Mouse (Mus musculus) midbrain, embryonic 13.5 days (tissue): ENCODE results near the gene Zbtb16. TPM values are rescaled to one million over a fixed set of nuclear protein-coding genes. Genes with fewer than 3 reads are reported as not detected.
A peak's percentile ranks its signal among the peaks of the same experiment; 100 is the strongest.

Experiments
- ATAC-seq: fragments of 200-750 bp; cut with Nextera tagmentation; 2 replicates; pipeline ENCODE4 v1.8.0; 2017; ENCODE audit warnings: mild to moderate bottlenecking, moderate TSS enrichment, moderate library complexity
- H3K27ac ChIP-seq: fragments of 300-500 bp; sonication (generic); 2 replicates; pipeline ENCODE4 v1.5.1; 2015; ENCODE audit warnings: inconsistent platforms, mild to moderate bottlenecking, moderate library complexity
- H3K27me3 ChIP-seq: fragments of 300-500 bp; sonication (generic); 2 replicates; pipeline ENCODE4 v1.6.1; 2015; ENCODE audit warnings: mild to moderate bottlenecking, inconsistent platforms
- H3K36me3 ChIP-seq: fragments of 300-500 bp; sonication (generic); 2 replicates; pipeline ENCODE4 v1.6.1; 2015; ENCODE audit warnings: mild to moderate bottlenecking, inconsistent platforms
- H3K4me1 ChIP-seq: fragments of 300-500 bp; sonication (generic); replicated peaks from 2 replicates; pipeline ENCODE4 v1.6.1; 2015; ENCODE audit warnings: inconsistent platforms
- H3K4me2 ChIP-seq: fragments of 300-500 bp; sonication (generic); replicated peaks from 2 replicates; pipeline ENCODE4 v1.6.1; 2015; ENCODE audit warnings: moderate library complexity, mild to moderate bottlenecking, inconsistent platforms
- H3K4me3 ChIP-seq: fragments of 300-500 bp; sonication (generic); replicated peaks from 2 replicates; pipeline ENCODE4 v1.5.1; 2015; ENCODE audit warnings: mild to moderate bottlenecking, inconsistent platforms
- H3K9ac ChIP-seq: fragments of 300-500 bp; sonication (generic); replicated peaks from 2 replicates; pipeline ENCODE4 v1.6.1; 2015; ENCODE audit warnings: mild to moderate bottlenecking, inconsistent platforms
- H3K9me3 ChIP-seq: fragments of 300-500 bp; sonication (generic); 2 replicates; pipeline ENCODE4 v1.6.1; 2016; ENCODE audit warnings: mild to moderate bottlenecking, inconsistent platforms
- WGBS: fragments of 180-500 bp; shearing (Covaris S2); methylation state at CpG from one replicate; pipeline ENCODE4 v1.1.7; 2015; 5-methylcytosine and 5-hydroxymethylcytosine counted together
- polyA plus RNA-seq: library from polyadenylated mRNA; unstranded; fragments of >200 nt; fragmentation: Nextera tagmentation; extraction: Ambion mirVana; gene quantifications from 2 replicates; pipeline ENCODE4 v1.2.1, GENCODE M21; 2015

Gene Zbtb16
- polyA plus RNA-seq, 1 experiment from 2014 or later, result 6.8 TPM

GRCm38 (mm10) chr9:48796267-48796822, 39.7 kb downstream of the Zbtb16 start:
- Histone ChIP-seq H3K27me3 (no peaks in the 10 kb centered on the region), H3K9me3 (no peaks in the 10 kb centered on the region), H3K36me3 (no peaks in the 10 kb centered on the region), H3K4me3 (no peak overlapping the region), H3K4me1 (peaks cover 44% of the 10 kb centered on the region), H3K27ac (no peak overlapping the region), H3K9ac (0 out of 2 replicates have a peak overlapping the region, but pooled peaks have one; percentile 3), H3K4me2 (no peak overlapping the region)
- WGBS, result 44% methylated on average over 11 of the region's 11 CpGs
- peak; percentile 59; the same call in 1 of the 2 replicates for ATAC-seq

GRCm38 (mm10) chr9:48795740-48796139, 40.3 kb downstream of the Zbtb16 start:
- Histone ChIP-seq H3K4me2 (no peak overlapping the region; the same call in 1 of the 2 replicates), H3K36me3 (no peaks in the 10 kb centered on the region), H3K9ac (no peak overlapping the region), H3K9me3 (no peaks in the 10 kb centered on the region), H3K4me3 (no peak overlapping the region), H3K27ac (no peak overlapping the region), H3K4me1 (peaks cover 46% of the 10 kb centered on the region), H3K27me3 (no peaks in the 10 kb centered on the region)
- 30% methylated on average over 10 of the region's 10 CpGs for WGBS
- no peak for ATAC-seq

- H3K4me1 ChIP-seq, result peaks cover 41% of the 10 kb centered on the region
- no peaks in the 10 kb centered on the region for H3K9me3 ChIP-seq
- no peak overlapping the region for H3K4me2 ChIP-seq
- no peaks in the 10 kb centered on the region for H3K36me3 ChIP-seq
- WGBS, result 10% methylated on average over 8 of the region's 8 CpGs
- H3K27me3 ChIP-seq, result no peaks in the 10 kb centered on the region
- no peak overlapping the region for H3K27ac ChIP-seq
- no peak for ATAC-seq
- no peak overlapping the region for H3K9ac ChIP-seq
- no peak overlapping the region for H3K4me3 ChIP-seq
Measured at GRCm38 (mm10) chr9:48795095-48795494, 40.9 kb downstream of the Zbtb16 start.

- no peaks in the 10 kb centered on the region for H3K9me3 ChIP-seq
- H3K36me3 ChIP-seq, result no peaks in the 10 kb centered on the region
- 54% methylated on average over 2 of the region's 2 CpGs for WGBS
- no peak overlapping the region for H3K4me2 ChIP-seq
- no peaks in the 10 kb centered on the region for H3K27me3 ChIP-seq
- no peak for ATAC-seq
- H3K27ac ChIP-seq, result no peak overlapping the region
- peaks cover 41% of the 10 kb centered on the region for H3K4me1 ChIP-seq
- H3K4me3 ChIP-seq, result no peak overlapping the region
- H3K9ac ChIP-seq, result no peak overlapping the region
Measured at GRCm38 (mm10) chr9:48794463-48794862, 41.6 kb downstream of the Zbtb16 start.

- H3K9me3 ChIP-seq, result no peaks in the 10 kb centered on the region
- H3K4me3 ChIP-seq, result no peak overlapping the region
- H3K9ac ChIP-seq, result no peak overlapping the region
- H3K4me1 ChIP-seq, result peaks cover 38% of the 10 kb centered on the region
- 49% methylated on average over 4 of the region's 4 CpGs for WGBS
- H3K4me2 ChIP-seq, result no peak overlapping the region
- no peak for ATAC-seq
- no peak overlapping the region for H3K27ac ChIP-seq
- H3K27me3 ChIP-seq, result no peaks in the 10 kb centered on the region
- no peaks in the 10 kb centered on the region for H3K36me3 ChIP-seq
Measured at GRCm38 (mm10) chr9:48793638-48794188, 42.3 kb downstream of the Zbtb16 start.

GRCm38 (mm10) chr9:48790575-48790974, 45.4 kb downstream of the Zbtb16 start:
- H3K9me3 ChIP-seq, result no peaks in the 10 kb centered on the region
- peaks cover 28% of the 10 kb centered on the region for H3K4me1 ChIP-seq
- ATAC-seq, result no peak
- no peak overlapping the region for H3K27ac ChIP-seq
- H3K4me2 ChIP-seq, result no peak overlapping the region
- H3K9ac ChIP-seq, result no peak overlapping the region
- H3K27me3 ChIP-seq, result no peaks in the 10 kb centered on the region
- no peaks in the 10 kb centered on the region for H3K36me3 ChIP-seq
- WGBS, result 71% methylated on average over 10 of the region's 10 CpGs
- no peak overlapping the region for H3K4me3 ChIP-seq

- Histone ChIP-seq H3K4me2 (no peak overlapping the region), H3K27ac (no peak overlapping the region), H3K9me3 (no peaks in the 10 kb centered on the region), H3K36me3 (no peaks in the 10 kb centered on the region), H3K27me3 (no peaks in the 10 kb centered on the region), H3K4me1 (peaks cover 16% of the 10 kb centered on the region), H3K9ac (no peak overlapping the region), H3K4me3 (no peak overlapping the region)
- WGBS, result 76% methylated on average over 9 of the region's 9 CpGs
- no peak for ATAC-seq
Measured at GRCm38 (mm10) chr9:48787906-48788410, 48.1 kb downstream of the Zbtb16 start.

GRCm38 (mm10) chr9:48787321-48787720, 48.7 kb downstream of the Zbtb16 start:
- Histone ChIP-seq H3K9me3 (no peaks in the 10 kb centered on the region), H3K27ac (no peak overlapping the region), H3K4me1 (peaks cover 18% of the 10 kb centered on the region), H3K4me2 (no peak overlapping the region), H3K9ac (no peak overlapping the region), H3K4me3 (no peak overlapping the region), H3K27me3 (no peaks in the 10 kb centered on the region), H3K36me3 (no peaks in the 10 kb centered on the region)
- WGBS, result 85% methylated on average over 1 of the region's 1 CpGs
- ATAC-seq, result no peak

GRCm38 (mm10) chr9:48786814-48787213, 49.2 kb downstream of the Zbtb16 start:
- Histone ChIP-seq H3K4me1 (peaks cover 17% of the 10 kb centered on the region), H3K36me3 (no peaks in the 10 kb centered on the region), H3K27ac (no peak overlapping the region), H3K4me2 (no peak overlapping the region), H3K27me3 (no peaks in the 10 kb centered on the region), H3K4me3 (no peak overlapping the region), H3K9me3 (no peaks in the 10 kb centered on the region), H3K9ac (no peak overlapping the region)
- ATAC-seq, result no peak
- 73% methylated on average over 6 of the region's 6 CpGs for WGBS

- H3K27ac ChIP-seq, result no peak overlapping the region
- H3K9ac ChIP-seq, result no peak overlapping the region
- ATAC-seq, result no peak
Measured at GRCm38 (mm10) chr9:48784937-48785336, 51.1 kb downstream of the Zbtb16 start.

GRCm38 (mm10) chr9:48783292-48783691, 52.7 kb downstream of the Zbtb16 start:
- Histone ChIP-seq H3K9ac (no peak overlapping the region), H3K4me2 (no peak overlapping the region), H3K4me3 (no peak overlapping the region), H3K27ac (no peak overlapping the region), H3K9me3 (no peaks in the 10 kb centered on the region), H3K27me3 (no peaks in the 10 kb centered on the region), H3K4me1 (peaks cover 25% of the 10 kb centered on the region), H3K36me3 (no peaks in the 10 kb centered on the region)
- no peak for ATAC-seq
- WGBS, result 58% methylated on average over 4 of the region's 4 CpGs

More at GRCm38 (mm10) chr9:48784937-48785336, 51.1 kb downstream of the Zbtb16 start:
- Histone ChIP-seq H3K27me3 (no peaks in the 10 kb centered on the region), H3K4me3 (no peak overlapping the region), H3K9me3 (no peaks in the 10 kb centered on the region), H3K4me1 (peaks cover 15% of the 10 kb centered on the region), H3K4me2 (no peak overlapping the region), H3K36me3 (no peaks in the 10 kb centered on the region)
- 87% methylated on average over 6 of the region's 6 CpGs for WGBS

GRCm38 (mm10) chr9:48782284-48783060, 53.5 kb downstream of the Zbtb16 start:
- Histone ChIP-seq H3K4me3 (no peak overlapping the region), H3K27me3 (no peaks in the 10 kb centered on the region), H3K9ac (no peak overlapping the region), H3K4me2 (no peak overlapping the region), H3K36me3 (no peaks in the 10 kb centered on the region), H3K9me3 (no peaks in the 10 kb centered on the region), H3K4me1 (peaks cover 22% of the 10 kb centered on the region), H3K27ac (no peak overlapping the region)
- no peak for ATAC-seq
- WGBS, result 45% methylated on average over 15 of the region's 15 CpGs
